Mouse (Mus musculus): ENCODE results near the gene Agtr1a.

Agtr1a gene

GRCm38 (mm10) chr13:30364097-30364625, 27.9 kb downstream of the Agtr1a start:
- DNase-seq (ENCODE audit: low read depth), result no peak

GRCm38 (mm10) chr13:30364780-30365179, 28.5 kb downstream of the Agtr1a start:
- no peak for DNase-seq (ENCODE audit: low read depth)

- no peak for DNase-seq (ENCODE audit: low read depth)
These were observed 29.1 kb downstream of the Agtr1a start for GRCm38 (mm10) chr13:30365378-30365777.

- no peak for DNase-seq (ENCODE audit: low read depth)
These were observed 31.9 kb downstream of the Agtr1a start for GRCm38 (mm10) chr13:30368116-30368515.

GRCm38 (mm10) chr13:30368746-30369145, 32.5 kb downstream of the Agtr1a start:
- no peak for DNase-seq (ENCODE audit: low read depth)

- no peak for DNase-seq (ENCODE audit: low read depth)
These were observed 42.6 kb downstream of the Agtr1a start for GRCm38 (mm10) chr13:30378868-30379267.

GRCm38 (mm10) chr13:30385183-30385582, 48.9 kb downstream of the Agtr1a start:
- DNase-seq (ENCODE audit: low read depth), result no peak

GRCm38 (mm10) chr13:30394123-30394522, 57.9 kb downstream of the Agtr1a start:
- DNase-seq (ENCODE audit: low read depth), result no peak

GRCm38 (mm10) chr13:30396431-30396830, 60.2 kb downstream of the Agtr1a start:
- no peak for DNase-seq (ENCODE audit: low read depth)

GRCm38 (mm10) chr13:30398852-30399251, 62.6 kb downstream of the Agtr1a start:
- no peak for DNase-seq (ENCODE audit: low read depth)

GRCm38 (mm10) chr13:30400621-30401020, 64.4 kb downstream of the Agtr1a start:
- no peak for DNase-seq (ENCODE audit: low read depth)

GRCm38 (mm10) chr13:30403874-30404273, 67.6 kb downstream of the Agtr1a start:
- no peak for DNase-seq (ENCODE audit: low read depth)

GRCm38 (mm10) chr13:30418611-30419010, 82.4 kb downstream of the Agtr1a start:
- no peak for DNase-seq (ENCODE audit: low read depth)

GRCm38 (mm10) chr13:30427008-30427407, 90.8 kb downstream of the Agtr1a start:
- DNase-seq (ENCODE audit: low read depth), result no peak

- DNase-seq (ENCODE audit: low read depth), result no peak
These were observed 91.2 kb downstream of the Agtr1a start for GRCm38 (mm10) chr13:30427436-30427835.

All from naive thymus-derived CD4-positive, alpha-beta T cell, adult 2 months (primary cell).